Comparison of ENCODE assay signal across 8 mouse cellular contexts in the genomic region with DNA sequence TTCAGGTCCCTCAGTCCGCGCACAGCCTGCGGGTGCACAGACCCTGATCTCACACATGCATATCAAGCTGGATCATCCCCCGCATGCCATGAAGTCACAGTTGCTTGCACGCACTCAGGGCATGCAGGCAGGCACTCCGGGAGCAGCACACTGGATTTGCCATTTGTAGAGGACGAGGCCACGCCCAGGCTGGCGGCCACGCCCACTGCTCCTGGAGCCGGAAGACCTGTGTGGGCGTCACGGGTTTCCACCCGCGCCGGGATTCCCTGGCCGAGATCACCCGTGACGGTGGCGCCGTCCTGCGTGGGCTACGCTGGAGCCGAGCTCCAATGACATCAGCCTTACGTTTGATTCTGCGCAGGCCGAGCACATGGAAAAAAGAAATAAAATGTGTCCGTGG. TPM values are rescaled to one million over a fixed set of nuclear protein-coding genes. Genes with fewer than 3 reads are reported as not detected.
DNase-seq lines count a peak whose midpoint lies in the region; ATAC-seq lines count a peak whose summit lies in the region.

No protein-coding gene starts in this region.

- H3K9me3 ChIP-seq in hindbrain, embryonic 16.5 days (ENCODE audit: control insufficient read depth, low read length), result no peaks in the 10 kb centered on the region

- H3K27me3 ChIP-seq in hindbrain, embryonic 16.5 days (replicated peaks; ENCODE audit: control insufficient read depth, insufficient read depth, low read length), result peaks cover 6% of the 10 kb centered on the region

- no peaks in the 10 kb centered on the region for H3K36me3 ChIP-seq in hindbrain, embryonic 16.5 days (ENCODE audit: control insufficient read depth, insufficient read depth, low read length)
- H3K36me3 ChIP-seq in macrophage (ENCODE audit: inconsistent target), result no peaks in the 10 kb centered on the region

- WGBS in hindbrain, embryonic 16.5 days, result 3% methylated on average over 28 of the region's 28 CpGs
- WGBS in macrophage (ENCODE audit: missing documents), result 5% methylated on average over 28 of the region's 28 CpGs

- ATAC-seq in activated CD4-positive, CD25-positive, alpha-beta regulatory T cell, adult 4 months, result peak; percentile 69
- peak; percentile 65 for ATAC-seq in hindbrain, embryonic 16.5 days

- H3K4me1 ChIP-seq in hindbrain, embryonic 16.5 days (ENCODE audit: control insufficient read depth, insufficient read depth, low read depth, low read length), result peaks cover 39% of the 10 kb centered on the region

- no peaks in the 10 kb centered on the region for H3K79me2 ChIP-seq in macrophage (ENCODE audit: inconsistent target)

- peak overlapping the region; percentile 49 for H3K9ac ChIP-seq in hindbrain, embryonic 16.5 days (ENCODE audit: low read depth, low read length)

- H3K27ac ChIP-seq in hindbrain, embryonic 16.5 days (ENCODE audit: low read depth, low read length), result peak overlapping the region; percentile 73
- H3K27ac ChIP-seq in macrophage, result peak overlapping the region; percentile 62

- H3K4me2 ChIP-seq in hindbrain, embryonic 16.5 days (ENCODE audit: low read length), result peak overlapping the region; percentile 66

- peak; percentile 72 to 77 for DNase-seq in cerebellum, postnatal 36 days
- peak; percentile 77 for DNase-seq in gastrocnemius, adult 18-20 months (ENCODE audit: low spot score)
- peak; percentile 70 to 85 for DNase-seq in left cerebral cortex, adult 8-10 months (ENCODE audit: low spot score in 2 of 2)
- DNase-seq in right cerebral cortex, adult 2 months (ENCODE audit: low spot score in 2 of 2), result peak; percentile 80 to 84
- DNase-seq in urinary bladder, postnatal 14 days (ENCODE audit: low spot score), result peak; percentile 89

- peak overlapping the region; percentile 35 for H3K4me3 ChIP-seq in hindbrain, embryonic 16.5 days (ENCODE audit: low read length)
- no peak overlapping the region for H3K4me3 ChIP-seq in macrophage (ENCODE audit: inconsistent target)

RNA-seq across cellular contexts. Expression of a gene that starts 9.8 kb away (rescaled TPM):
- 10 to 100 TPM; 22.8 to 45.2 TPM for polyA plus RNA-seq in activated CD4-positive, CD25-positive, alpha-beta regulatory T cell, adult 4 months (2017; shearing (Covaris generic))
- total RNA-seq in gastrocnemius, adult 18-20 months (2021), result 10 to 100 TPM; 17.3 to 25.0 TPM
- polyA plus RNA-seq in hindbrain, embryonic 16.5 days (2015; fragmentation: Nextera tagmentation; extraction: Ambion mirVana), result 8.0 and 9.0 TPM in 2 replicates
- total RNA-seq in left cerebral cortex, adult 8-10 months (2022), result 10 to 100 TPM; 13.8 to 24.0 (median 20.6) TPM
- 1,000 to 10,000 TPM in 1 of 26 experiments, 100 to 1,000 TPM in 25; 108 to 1,046 (median 613) TPM for total RNA-seq in macrophage (2018; cell fraction: chromatin; rRNA removed)
- 100 to 1,000 TPM; 117 to 845 (median 491) TPM for total RNA-seq in macrophage (2018; cell fraction: cytosol; rRNA removed)
- total RNA-seq in macrophage (2018; cell fraction: nucleus; rRNA removed), result 1,000 to 10,000 TPM in 14 of 26 experiments, 100 to 1,000 TPM in 12; 109 to 1,748 (median 1,022) TPM
- 45.9 to 89.8 TPM (median 71.3 TPM) in 3 replicates for polyA plus RNA-seq in macrophage (2018)

RNA-seq across cellular contexts. Expression of a gene that starts 21.6 kb away (rescaled TPM):
- polyA plus RNA-seq in activated CD4-positive, CD25-positive, alpha-beta regulatory T cell, adult 4 months (2017; shearing (Covaris generic)), result 1 to 10 TPM; 2.8 to 4.5 TPM
- 1 to 10 TPM; 2.7 to 3.2 TPM for total RNA-seq in gastrocnemius, adult 18-20 months (2021)
- polyA plus RNA-seq in hindbrain, embryonic 16.5 days (2015; fragmentation: Nextera tagmentation; extraction: Ambion mirVana), result 36.6 and 41.9 TPM in 2 replicates
- 10 to 100 TPM; 17.6 to 21.2 (median 20.1) TPM for total RNA-seq in left cerebral cortex, adult 8-10 months (2022)
- total RNA-seq in macrophage (2018; cell fraction: chromatin; rRNA removed), result 10 to 100 TPM in 19 of 26 experiments, 1 to 10 TPM in 7; 5.1 to 30.1 (median 12.9) TPM
- total RNA-seq in macrophage (2018; cell fraction: cytosol; rRNA removed), result 1 to 10 TPM; 4.0 to 9.6 (median 7.0) TPM
- total RNA-seq in macrophage (2018; cell fraction: nucleus; rRNA removed), result 10 to 100 TPM in 10 of 26 experiments, 1 to 10 TPM in 16; 4.9 to 32.4 (median 8.3) TPM
- 6.2 to 17.4 TPM (median 7.2 TPM) in 3 replicates for polyA plus RNA-seq in macrophage (2018)

RNA-seq across cellular contexts. Expression of a gene that starts 38.9 kb away (rescaled TPM):
- polyA plus RNA-seq in activated CD4-positive, CD25-positive, alpha-beta regulatory T cell, adult 4 months (2017; shearing (Covaris generic)), result 100 to 1,000 TPM; 228 to 262 TPM
- total RNA-seq in gastrocnemius, adult 18-20 months (2021), result 100 to 1,000 TPM; 109 to 127 TPM
- polyA plus RNA-seq in hindbrain, embryonic 16.5 days (2015; fragmentation: Nextera tagmentation; extraction: Ambion mirVana), result 314 and 364 TPM in 2 replicates
- total RNA-seq in left cerebral cortex, adult 8-10 months (2022), result 100 to 1,000 TPM; 106 to 147 (median 124) TPM
- 10 to 100 TPM in 23 of 26 experiments, 1 to 10 TPM in 3; 5.7 to 41.2 (median 21.0) TPM for total RNA-seq in macrophage (2018; cell fraction: chromatin; rRNA removed)
- total RNA-seq in macrophage (2018; cell fraction: cytosol; rRNA removed), result 100 to 1,000 TPM in 1 of 26 experiments, 10 to 100 TPM in 25; 56.5 to 101 (median 78.3) TPM
- 10 to 100 TPM; 14.0 to 62.1 (median 35.5) TPM for total RNA-seq in macrophage (2018; cell fraction: nucleus; rRNA removed)
- polyA plus RNA-seq in macrophage (2018), result 25.5 to 160 TPM (median 109 TPM) in 3 replicates
